Mouse (Mus musculus) embryonic fibroblast, embryonic 13.5 days (primary cell): ENCODE data around the gene Vipr1. TPM values are rescaled to one million over a fixed set of nuclear protein-coding genes. Genes with fewer than 3 reads are reported as not detected.

Source experiments
- H3K27ac ChIP-seq: 2 replicates; pipeline ENCODE4 v1.5.1; 2012; ENCODE audit warnings: low read length, control low read depth, inconsistent platforms; ENCODE audit not compliant: insufficient read depth
- H3K4me1 ChIP-seq: 2 replicates; pipeline ENCODE4 v1.6.1; 2011; ENCODE audit warnings: low read length; ENCODE audit not compliant: control insufficient read depth, insufficient read depth
- H3K4me3 ChIP-seq: 2 replicates; pipeline ENCODE4 v1.5.1; 2011; ENCODE audit warnings: mild to moderate bottlenecking, control low read depth, low read length; ENCODE audit not compliant: insufficient read depth
- CTCF ChIP-seq: IDR thresholded peaks from 2 replicates; pipeline ENCODE4 v1.5.1; 2011; ENCODE audit warnings: mild to moderate bottlenecking, control low read depth, low read length, moderate library complexity, borderline replicate concordance; ENCODE audit not compliant: insufficient read depth
- POLR2A ChIP-seq: IDR thresholded peaks from 2 replicates; pipeline ENCODE4 v1.6.1; 2011; ENCODE audit warnings: low read depth, mild to moderate bottlenecking, control low read depth, low read length, moderate library complexity
- polyA plus RNA-seq: library from polyadenylated mRNA; stranded (reverse); fragments of >200 nt; gene quantifications from 2 replicates; pipeline ENCODE4 v1.2.4, GENCODE M21; 2011; ENCODE audit warnings: low read depth; ENCODE audit not compliant: missing spikeins, insufficient read length

Vipr1 gene
- polyA plus RNA-seq, 1 experiment = 0.14 TPM

GRCm38 (mm10) chr9:121631946-121632345 lies 10.6 kb upstream of the Vipr1 start:
- H3K4me1 ChIP-seq = no peaks in the 10 kb centered on the region
- TF ChIP-seq POLR2A = no peak
- no peak for TF ChIP-seq CTCF
- H3K4me3 ChIP-seq = no peak overlapping the region
- H3K27ac ChIP-seq = no peak overlapping the region

- TF ChIP-seq POLR2A (no peak), CTCF (no peak)
- no peaks in the 10 kb centered on the region for H3K4me1 ChIP-seq
- no peak overlapping the region for H3K4me3 ChIP-seq
- no peak overlapping the region for H3K27ac ChIP-seq
These were observed 9.6 kb upstream of the Vipr1 start for GRCm38 (mm10) chr9:121632891-121633290.

GRCm38 (mm10) chr9:121633306-121633705 lies 9.2 kb upstream of the Vipr1 start:
- H3K4me3 ChIP-seq = no peak overlapping the region
- TF ChIP-seq CTCF (no peak), POLR2A (no peak)
- H3K27ac ChIP-seq = no peak overlapping the region
- no peaks in the 10 kb centered on the region for H3K4me1 ChIP-seq

GRCm38 (mm10) chr9:121635835-121636576 lies 6.5 kb upstream of the Vipr1 start:
- H3K27ac ChIP-seq = no peak overlapping the region
- H3K4me1 ChIP-seq = no peaks in the 10 kb centered on the region
- TF ChIP-seq POLR2A (no peak), CTCF (no peak)
- H3K4me3 ChIP-seq = no peak overlapping the region

- Histone ChIP-seq H3K4me3 (no peak overlapping the region), H3K4me1 (no peaks in the 10 kb centered on the region), H3K27ac (no peak overlapping the region)
- TF ChIP-seq CTCF = no peak
- no peak for TF ChIP-seq POLR2A
These were observed 2.7 kb upstream of the Vipr1 start for GRCm38 (mm10) chr9:121639790-121640189.

GRCm38 (mm10) chr9:121641235-121641915 lies 1.1 kb upstream of the Vipr1 start:
- TF ChIP-seq CTCF = no peak
- TF ChIP-seq POLR2A = no peak
- Histone ChIP-seq H3K4me1 (no peaks in the 10 kb centered on the region), H3K4me3 (no peak overlapping the region), H3K27ac (no peak overlapping the region)

GRCm38 (mm10) chr9:121642001-121642400 lies 515 bp upstream of the Vipr1 start, which contains the start of gene Lyzl4:
TSS of gene Lyzl4 (minus strand) at chr9:121642096.
- TF ChIP-seq CTCF = peak; percentile 36; the same call in 1 of the 2 replicates
- TF ChIP-seq POLR2A = no peak
- no peak within 1 kb of the TSS for H3K27ac ChIP-seq
- peak within 1 kb of the TSS; percentile 34 for H3K4me3 ChIP-seq
- H3K4me1 ChIP-seq = no peaks in the 10 kb centered on the region

- TF ChIP-seq POLR2A (no peak), CTCF (no peak)
- H3K4me3 ChIP-seq = no peak overlapping the region
- no peaks in the 10 kb centered on the region for H3K4me1 ChIP-seq
- no peak overlapping the region for H3K27ac ChIP-seq
These were observed 2.3 kb downstream of the Vipr1 start for GRCm38 (mm10) chr9:121644855-121645254.

- no peak for TF ChIP-seq POLR2A
- no peak for TF ChIP-seq CTCF
- Histone ChIP-seq H3K27ac (no peak overlapping the region), H3K4me3 (no peak overlapping the region), H3K4me1 (no peaks in the 10 kb centered on the region)
These were observed 4.5 kb downstream of the Vipr1 start for GRCm38 (mm10) chr9:121647026-121647425.

GRCm38 (mm10) chr9:121653668-121654067 lies 11.2 kb downstream of the Vipr1 start:
- H3K4me1 ChIP-seq = no peaks in the 10 kb centered on the region
- TF ChIP-seq POLR2A (no peak), CTCF (no peak)
- H3K4me3 ChIP-seq = no peak overlapping the region
- no peak overlapping the region for H3K27ac ChIP-seq
